Mouse (Mus musculus) ES-E14 (cell line): Measurements from ENCODE around the gene St3gal3.

Source experiments
- CHD2 ChIP-seq: IDR thresholded peaks from 2 replicates; pipeline ENCODE4 v1.6.1; 2014; ENCODE audit warnings: mild to moderate bottlenecking, low read depth, low read length, inconsistent platforms
- HCFC1 ChIP-seq: IDR thresholded peaks from 2 replicates; pipeline ENCODE4 v1.6.1; 2012; ENCODE audit warnings: low read length, inconsistent platforms, borderline replicate concordance; ENCODE audit not compliant: insufficient read depth
- MAFK ChIP-seq: IDR thresholded peaks from 2 replicates; pipeline ENCODE4 v1.6.1; 2014; ENCODE audit warnings: mild to moderate bottlenecking, low read depth, low read length, inconsistent platforms; ENCODE audit not compliant: insufficient read depth
- ZC3H11A ChIP-seq: IDR thresholded peaks from 2 replicates; pipeline ENCODE4 v1.6.1; 2012; ENCODE audit warnings: low read depth, mild to moderate bottlenecking, inconsistent platforms, low read length, borderline replicate concordance
- ZNF384 ChIP-seq: IDR thresholded peaks from 2 replicates; pipeline ENCODE4 v1.6.1; 2012; ENCODE audit warnings: low read depth, low read length, inconsistent platforms

GRCm38 (mm10) chr4:117884146-117884545, 250.6 kb downstream of the St3gal3 start:
- TF ChIP-seq MAFK = no peak
- TF ChIP-seq ZNF384 = no peak
- no peak for TF ChIP-seq ZC3H11A
- TF ChIP-seq CHD2 = no peak
- no peak for TF ChIP-seq HCFC1
